Mouse (Mus musculus): ENCODE results near the gene Uqcc2.
A peak's percentile ranks its signal among the peaks of the same experiment; 100 is the strongest.

Uqcc2 gene

GRCm38 (mm10) chr17:27123813-27124375 is 9.8 kb downstream of the Uqcc2 start:
- no peak for DNase-seq (ENCODE audit: low read depth, low spot score)

- no peak for DNase-seq (ENCODE audit: low read depth, low spot score)
Observed at GRCm38 (mm10) chr17:27123103-27123502, 10.6 kb downstream of the Uqcc2 start.

GRCm38 (mm10) chr17:27122701-27123100 is 11.0 kb downstream of the Uqcc2 start:
- no peak for DNase-seq (ENCODE audit: low read depth, low spot score)

- DNase-seq (ENCODE audit: low read depth, low spot score) = no peak
Observed at GRCm38 (mm10) chr17:27121781-27122180, 11.9 kb downstream of the Uqcc2 start.

- DNase-seq (ENCODE audit: low read depth, low spot score) = no peak
Observed at GRCm38 (mm10) chr17:27121266-27121665, 12.4 kb downstream of the Uqcc2 start.

- peak; percentile 69 for DNase-seq (ENCODE audit: low read depth, low spot score)
Observed at GRCm38 (mm10) chr17:27120561-27121024, 13.1 kb downstream of the Uqcc2 start.

- DNase-seq (ENCODE audit: low read depth, low spot score) = no peak
Observed at GRCm38 (mm10) chr17:27119954-27120353, 13.8 kb downstream of the Uqcc2 start.

GRCm38 (mm10) chr17:27119540-27119895 is 14.2 kb downstream of the Uqcc2 start:
- no peak for DNase-seq (ENCODE audit: low read depth, low spot score)

- DNase-seq (ENCODE audit: low read depth, low spot score) = no peak
Observed at GRCm38 (mm10) chr17:27118676-27119539, 14.8 kb downstream of the Uqcc2 start.

GRCm38 (mm10) chr17:27110072-27110471 is 23.6 kb downstream of the Uqcc2 start:
- no peak for DNase-seq (ENCODE audit: low read depth, low spot score)

- DNase-seq (ENCODE audit: low read depth, low spot score) = no peak
Observed at GRCm38 (mm10) chr17:27107936-27108335, 25.8 kb downstream of the Uqcc2 start.

GRCm38 (mm10) chr17:27106745-27107144 is 27.0 kb downstream of the Uqcc2 start:
- peak; percentile 34 for DNase-seq (ENCODE audit: low read depth, low spot score)

- DNase-seq (ENCODE audit: low read depth, low spot score) = no peak
Observed at GRCm38 (mm10) chr17:27105698-27106470, 27.8 kb downstream of the Uqcc2 start.

GRCm38 (mm10) chr17:27101675-27102074 is 32.0 kb downstream of the Uqcc2 start:
- DNase-seq (ENCODE audit: low read depth, low spot score) = no peak

GRCm38 (mm10) chr17:27095690-27096089 is 38.0 kb downstream of the Uqcc2 start:
- no peak for DNase-seq (ENCODE audit: low read depth, low spot score)

GRCm38 (mm10) chr17:27090068-27090467 is 43.6 kb downstream of the Uqcc2 start:
- DNase-seq (ENCODE audit: low read depth, low spot score) = no peak

GRCm38 (mm10) chr17:27087426-27087825 is 46.3 kb downstream of the Uqcc2 start:
- peak; percentile 56 for DNase-seq (ENCODE audit: low read depth, low spot score)

- DNase-seq (ENCODE audit: low read depth, low spot score) = peak; percentile 64
Observed at GRCm38 (mm10) chr17:27085676-27086075, 48.0 kb downstream of the Uqcc2 start.

- no peak for DNase-seq (ENCODE audit: low read depth, low spot score)
Observed at GRCm38 (mm10) chr17:27083601-27084000, 50.1 kb downstream of the Uqcc2 start.

GRCm38 (mm10) chr17:27082796-27083195 is 50.9 kb downstream of the Uqcc2 start:
- DNase-seq (ENCODE audit: low read depth, low spot score) = no peak

- no peak for DNase-seq (ENCODE audit: low read depth, low spot score)
Observed at GRCm38 (mm10) chr17:27081868-27082267, 51.8 kb downstream of the Uqcc2 start.

GRCm38 (mm10) chr17:27078499-27078898 is 55.2 kb downstream of the Uqcc2 start:
- no peak for DNase-seq (ENCODE audit: low read depth, low spot score)

Measured in forelimb bud, embryonic 11.5 days (tissue).